Mouse (Mus musculus) limb, embryonic 10.5 days (tissue): ENCODE data around the gene Fam71f2. TPM values are rescaled to one million over a fixed set of nuclear protein-coding genes. Genes with fewer than 3 reads are reported as not detected.

Experiments used
- DNase-seq: peaks from one replicate; pipeline ENCODE4 v3.0.0-alpha.2; 2017; ENCODE audit warnings: low spot score
- H3K27ac ChIP-seq: fragments of 300-500 bp; sonication (generic); 2 replicates; pipeline ENCODE4 v1.5.1; 2016; ENCODE audit warnings: mild to moderate bottlenecking
- H3K27me3 ChIP-seq: fragments of 300-500 bp; sonication (generic); 2 replicates; pipeline ENCODE4 v1.6.1; 2016; ENCODE audit warnings: low read depth, mild to moderate bottlenecking; ENCODE audit not compliant: poor library complexity, severe bottlenecking
- H3K36me3 ChIP-seq: fragments of 300-500 bp; sonication (generic); 2 replicates; pipeline ENCODE4 v1.6.1; 2016; ENCODE audit warnings: mild to moderate bottlenecking, moderate library complexity
- H3K4me1 ChIP-seq: fragments of 300-500 bp; sonication (generic); 2 replicates; pipeline ENCODE4 v1.6.1; 2016
- H3K4me3 ChIP-seq: fragments of 300-500 bp; sonication (generic); 2 replicates; pipeline ENCODE4 v1.5.1; 2016; ENCODE audit warnings: mild to moderate bottlenecking, moderate library complexity
- H3K9me3 ChIP-seq: fragments of 300-500 bp; sonication (generic); replicated peaks from 2 replicates; pipeline ENCODE4 v1.6.1; 2016; ENCODE audit warnings: mild to moderate bottlenecking
- WGBS: fragments of 180-500 bp; shearing (Covaris S2); methylation state at CpG from one replicate; pipeline ENCODE4 v1.1.7; 2016; 5-methylcytosine and 5-hydroxymethylcytosine counted together
- polyA plus RNA-seq: library from polyadenylated mRNA; unstranded; fragments of >200 nt; fragmentation: Nextera tagmentation; extraction: Ambion mirVana; gene quantifications from 2 replicates; pipeline ENCODE4 v1.2.1, GENCODE M21; 2016

Gene Fam71f2
- polyA plus RNA-seq, 1 experiment from 2014 or later = 0.55 TPM

DNA sequence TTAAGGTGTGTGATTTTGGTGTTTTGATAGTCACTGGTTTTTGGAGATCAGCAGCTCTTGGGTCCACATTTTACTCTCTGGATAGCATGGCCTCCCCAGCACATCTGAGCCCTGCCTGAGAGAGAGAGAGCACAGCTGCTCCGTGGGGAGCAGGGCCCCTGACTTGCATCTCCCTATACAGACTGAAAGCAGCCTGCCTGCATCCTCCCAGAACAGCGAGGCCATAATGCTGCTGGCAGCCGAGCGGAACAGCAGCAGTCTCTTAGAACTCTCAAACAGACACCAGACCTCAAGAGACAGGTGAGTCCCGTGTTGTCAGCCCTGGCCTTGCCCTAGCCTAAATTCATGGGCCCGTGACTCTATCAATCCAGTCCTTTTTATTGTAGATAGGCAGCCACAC lies 8.1 kb downstream of the Fam71f2 start:
- Histone ChIP-seq H3K36me3 (no peaks in the 10 kb centered on the region), H3K9me3 (no peaks in the 10 kb centered on the region), H3K4me1 (no peaks in the 10 kb centered on the region), H3K4me3 (no peak overlapping the region), H3K27me3 (no peaks in the 10 kb centered on the region), H3K27ac (no peak overlapping the region)
- DNase-seq = no peak
- 43% methylated on average over 6 of the region's 6 CpGs for WGBS

DNA sequence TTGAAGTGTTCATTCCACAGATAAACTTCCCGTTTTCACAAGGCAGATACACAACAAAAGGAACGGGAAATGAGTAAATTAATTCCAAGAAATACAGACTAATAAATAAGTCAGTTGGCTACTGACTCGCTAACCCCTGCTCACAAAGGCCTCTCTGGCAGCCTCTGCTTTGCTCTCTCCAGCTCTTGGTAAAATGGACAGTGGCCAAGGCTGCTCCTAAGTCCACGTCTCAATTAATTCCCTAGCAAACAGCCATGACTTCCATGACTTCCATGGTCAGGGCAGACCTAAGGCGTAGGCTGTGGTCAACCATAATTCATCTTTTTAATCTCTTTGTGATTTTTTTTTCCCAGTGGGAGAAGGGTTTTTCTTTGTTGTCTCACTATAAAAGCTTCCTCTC lies 8.6 kb downstream of the Fam71f2 start:
- no peak for DNase-seq
- 75% methylated on average over 5 of the region's 5 CpGs for WGBS
- H3K36me3 ChIP-seq = no peaks in the 10 kb centered on the region
- H3K27ac ChIP-seq = no peak overlapping the region
- H3K4me1 ChIP-seq = no peaks in the 10 kb centered on the region
- H3K27me3 ChIP-seq = no peaks in the 10 kb centered on the region
- H3K9me3 ChIP-seq = no peaks in the 10 kb centered on the region
- H3K4me3 ChIP-seq = no peak overlapping the region

DNA sequence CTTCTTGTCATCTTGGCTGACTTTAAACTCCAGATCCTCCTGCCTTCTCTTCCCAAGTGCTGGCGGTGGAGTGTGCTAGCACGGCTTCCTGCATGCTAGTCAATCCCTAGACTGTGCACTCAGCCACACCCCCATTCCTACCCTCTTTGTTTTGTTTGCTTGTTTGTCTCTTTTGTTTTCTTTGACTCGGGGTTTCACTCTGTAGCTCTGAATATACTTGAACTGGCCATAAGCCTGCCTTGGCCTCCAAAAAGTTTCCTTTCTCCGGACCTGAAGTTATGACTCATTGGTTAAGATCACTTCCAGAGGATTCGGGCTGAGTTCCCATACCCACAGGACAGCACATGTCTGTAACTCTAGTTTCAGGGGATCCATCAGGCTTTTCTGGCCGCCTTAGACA lies 9.3 kb downstream of the Fam71f2 start:
- Histone ChIP-seq H3K36me3 (no peaks in the 10 kb centered on the region), H3K4me3 (no peak overlapping the region), H3K4me1 (no peaks in the 10 kb centered on the region), H3K27me3 (no peaks in the 10 kb centered on the region), H3K9me3 (no peaks in the 10 kb centered on the region), H3K27ac (no peak overlapping the region)
- WGBS = 79% methylated on average over 6 of the region's 6 CpGs
- no peak for DNase-seq

DNA sequence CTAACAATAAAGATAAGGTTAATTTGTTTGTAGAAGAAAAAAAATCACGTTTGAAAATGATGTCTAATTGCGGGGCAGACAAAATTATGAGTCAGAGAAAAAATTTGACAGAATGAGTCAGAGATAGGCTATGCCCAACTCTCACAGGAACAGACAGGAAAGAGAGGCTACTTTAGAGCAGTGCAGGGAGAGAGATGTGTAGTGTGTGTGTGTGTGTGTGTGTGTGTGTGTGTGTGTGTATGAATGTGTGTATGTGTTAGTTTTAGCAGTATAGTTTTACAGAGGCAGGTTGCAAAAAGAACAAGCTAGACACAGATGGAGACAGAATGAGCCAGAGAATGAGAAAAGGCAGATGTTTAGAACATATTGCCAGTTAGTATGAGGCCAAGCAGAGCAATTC lies 19.7 kb downstream of the Fam71f2 start:
- Histone ChIP-seq H3K9me3 (no peaks in the 10 kb centered on the region), H3K27me3 (no peaks in the 10 kb centered on the region), H3K36me3 (no peaks in the 10 kb centered on the region), H3K4me3 (no peak overlapping the region), H3K4me1 (no peaks in the 10 kb centered on the region), H3K27ac (no peak overlapping the region)
- 80% methylated on average over 2 of the region's 2 CpGs for WGBS
- no peak for DNase-seq

DNA sequence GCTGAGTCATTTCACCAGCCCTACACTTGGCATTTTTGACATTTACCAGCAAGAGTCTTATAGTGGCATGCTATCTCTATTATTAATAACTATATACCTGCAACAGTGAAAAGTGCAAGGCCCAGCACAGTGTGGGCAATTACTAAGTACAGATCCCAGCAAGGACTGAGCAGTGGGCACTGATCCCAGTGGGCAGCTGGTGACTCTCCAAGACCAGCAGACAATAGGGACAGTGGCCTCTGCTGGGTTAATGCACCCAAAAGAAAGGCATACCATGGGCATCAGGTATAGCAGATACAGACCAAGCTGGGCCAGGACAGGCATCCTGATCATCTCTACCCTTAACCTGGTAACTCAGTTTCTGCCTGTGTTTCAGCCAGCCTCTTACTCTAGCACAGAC lies 23.9 kb downstream of the Fam71f2 start:
- H3K36me3 ChIP-seq = no peaks in the 10 kb centered on the region
- no peaks in the 10 kb centered on the region for H3K4me1 ChIP-seq
- DNase-seq = no peak
- no peaks in the 10 kb centered on the region for H3K27me3 ChIP-seq
- no peak overlapping the region for H3K4me3 ChIP-seq
- no peak overlapping the region for H3K27ac ChIP-seq
- no peaks in the 10 kb centered on the region for H3K9me3 ChIP-seq

DNA sequence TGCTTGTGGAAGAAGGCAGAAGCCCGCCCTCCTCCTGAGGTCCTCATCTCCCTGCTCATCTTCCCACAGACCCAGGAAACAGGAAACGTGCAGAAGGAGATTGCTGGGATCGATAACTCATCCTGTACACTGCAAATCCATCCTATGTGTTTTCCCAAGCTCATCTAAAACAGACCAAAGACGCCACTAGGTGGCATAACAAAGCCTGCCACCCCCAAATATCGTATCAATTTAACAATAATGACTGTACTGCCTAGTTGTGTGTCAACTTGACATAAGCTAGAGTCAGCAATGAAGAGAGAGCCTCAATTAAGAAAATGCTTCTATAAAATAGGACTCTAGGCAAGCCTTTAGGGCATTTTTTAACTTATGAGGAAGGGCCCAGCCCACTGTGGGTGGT lies 24.3 kb downstream of the Fam71f2 start:
- no peaks in the 10 kb centered on the region for H3K9me3 ChIP-seq
- WGBS = 54% methylated on average over 5 of the region's 5 CpGs
- no peaks in the 10 kb centered on the region for H3K27me3 ChIP-seq
- DNase-seq = no peak
- H3K27ac ChIP-seq = no peak overlapping the region
- no peak overlapping the region for H3K4me3 ChIP-seq
- no peaks in the 10 kb centered on the region for H3K4me1 ChIP-seq
- H3K36me3 ChIP-seq = no peaks in the 10 kb centered on the region

DNA sequence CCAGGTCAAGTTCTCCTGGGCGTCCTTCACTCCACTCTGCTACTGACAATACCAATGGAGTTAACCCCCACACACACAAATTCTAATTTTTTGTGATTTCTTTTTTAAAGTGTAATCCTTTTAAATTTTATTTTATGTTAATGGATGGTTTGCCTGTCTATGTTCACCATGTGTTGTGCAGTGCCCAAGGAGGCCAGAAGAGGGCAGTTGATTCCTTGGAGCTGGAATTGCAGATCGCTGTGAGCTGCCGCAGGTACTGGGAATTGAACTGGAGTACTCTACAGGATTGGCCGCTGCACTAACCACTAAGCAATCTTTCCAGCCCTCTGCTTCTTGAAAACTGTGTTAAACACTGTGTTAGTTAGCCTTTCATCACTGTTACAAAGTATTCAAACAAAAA lies 26.1 kb downstream of the Fam71f2 start:
- no peaks in the 10 kb centered on the region for H3K9me3 ChIP-seq
- no peaks in the 10 kb centered on the region for H3K27me3 ChIP-seq
- no peak overlapping the region for H3K4me3 ChIP-seq
- H3K27ac ChIP-seq = no peak overlapping the region
- no peak for DNase-seq
- no peaks in the 10 kb centered on the region for H3K36me3 ChIP-seq
- no peaks in the 10 kb centered on the region for H3K4me1 ChIP-seq
- WGBS = 85% methylated on average over 4 of the region's 4 CpGs

DNA sequence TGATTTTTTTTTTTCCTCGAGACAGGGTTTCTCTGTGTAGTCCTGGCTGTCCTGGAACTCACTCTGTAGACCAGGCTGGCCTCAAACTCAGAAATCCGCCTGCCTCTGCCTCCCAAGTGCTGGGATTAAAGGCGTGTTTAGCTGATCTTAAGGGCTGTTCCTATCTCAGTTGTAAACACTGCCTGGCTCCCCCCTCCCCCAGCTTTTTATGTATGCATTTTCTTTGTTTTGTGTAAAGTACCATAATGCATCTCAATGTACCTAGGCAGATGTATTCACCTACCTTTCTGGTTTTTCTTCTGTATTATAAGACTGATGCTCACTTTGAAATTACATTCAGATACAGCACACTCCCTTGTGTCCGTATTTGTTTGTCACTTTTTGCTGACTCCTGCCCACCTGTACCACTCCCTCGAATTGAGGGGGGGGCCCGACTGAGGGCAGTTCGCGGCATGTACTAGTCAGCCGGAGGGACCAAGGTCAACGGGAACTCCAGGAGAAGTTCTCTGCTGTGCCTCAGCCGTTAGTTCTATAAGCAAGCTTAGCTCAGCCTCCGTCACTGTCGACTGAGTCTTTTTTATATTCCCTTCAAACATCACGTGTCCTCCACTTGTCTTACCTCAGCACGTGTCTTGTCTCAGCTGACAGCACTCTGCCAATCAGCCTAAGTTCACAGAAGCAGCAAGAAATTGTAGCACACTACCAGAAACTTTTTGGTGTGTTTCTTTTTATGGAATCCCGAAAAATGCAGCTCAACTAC lies 29.6 kb downstream of the Fam71f2 start:
- DNase-seq = no peak
- Histone ChIP-seq H3K36me3 (no peaks in the 10 kb centered on the region), H3K4me3 (no peak overlapping the region), H3K9me3 (no peaks in the 10 kb centered on the region), H3K27ac (no peak overlapping the region), H3K4me1 (no peaks in the 10 kb centered on the region), H3K27me3 (no peaks in the 10 kb centered on the region)
- 88% methylated on average over 16 of the region's 16 CpGs for WGBS

DNA sequence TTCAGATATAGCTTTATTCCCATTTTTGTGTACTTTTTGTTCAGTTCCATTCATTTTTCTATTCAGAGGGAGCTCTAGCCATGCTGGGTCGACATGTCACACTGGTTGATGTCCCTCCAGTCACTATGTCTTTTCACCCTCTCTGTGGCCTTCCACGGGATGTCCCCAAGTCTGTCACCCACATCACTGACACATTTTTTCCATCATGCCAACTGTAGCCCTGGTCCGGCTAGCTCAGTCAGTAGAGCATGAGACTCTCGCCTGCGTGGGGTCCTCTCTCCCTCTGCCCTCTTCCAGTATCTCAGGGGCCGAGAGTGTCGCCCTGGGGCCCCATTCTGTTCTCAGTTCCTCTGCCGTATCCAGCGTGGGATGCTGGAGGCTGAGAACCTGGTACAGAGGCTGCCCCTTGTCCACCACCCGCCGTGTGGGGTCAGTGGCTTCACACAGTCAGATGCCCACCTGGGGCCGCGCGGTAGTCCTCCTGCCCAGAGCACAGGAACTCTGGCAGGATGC lies 34.4 kb downstream of the Fam71f2 start:
- DNase-seq = no peak

DNA sequence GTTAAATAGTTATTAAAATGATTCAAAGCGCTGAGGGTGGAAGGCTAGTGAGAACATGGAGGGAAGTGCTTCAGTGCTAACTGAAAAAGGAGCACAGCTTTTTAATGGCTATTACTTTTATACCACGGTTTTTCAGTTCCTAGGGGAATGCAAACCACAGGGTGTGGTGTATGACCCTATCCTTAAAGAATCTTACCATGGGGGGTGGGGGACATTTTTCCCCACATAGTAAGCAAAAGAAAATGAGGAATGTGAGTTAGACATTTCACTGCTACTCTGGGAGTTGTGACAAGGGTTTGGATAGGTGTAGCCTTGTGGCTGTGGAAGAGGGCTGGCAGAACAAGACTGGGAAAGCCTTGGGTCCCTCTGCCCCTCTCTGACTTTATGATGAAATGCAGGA lies 37.9 kb downstream of the Fam71f2 start:
- WGBS = 79% methylated on average over 2 of the region's 2 CpGs

More for the DNA sequence above, 34.4 kb downstream of the Fam71f2 start:
- WGBS = 79% methylated on average over 14 of the region's 14 CpGs
- H3K4me1 ChIP-seq = no peaks in the 10 kb centered on the region
- H3K27ac ChIP-seq = no peak overlapping the region
- H3K9me3 ChIP-seq = no peaks in the 10 kb centered on the region
- no peaks in the 10 kb centered on the region for H3K27me3 ChIP-seq
- no peak overlapping the region for H3K4me3 ChIP-seq
- no peaks in the 10 kb centered on the region for H3K36me3 ChIP-seq

DNA sequence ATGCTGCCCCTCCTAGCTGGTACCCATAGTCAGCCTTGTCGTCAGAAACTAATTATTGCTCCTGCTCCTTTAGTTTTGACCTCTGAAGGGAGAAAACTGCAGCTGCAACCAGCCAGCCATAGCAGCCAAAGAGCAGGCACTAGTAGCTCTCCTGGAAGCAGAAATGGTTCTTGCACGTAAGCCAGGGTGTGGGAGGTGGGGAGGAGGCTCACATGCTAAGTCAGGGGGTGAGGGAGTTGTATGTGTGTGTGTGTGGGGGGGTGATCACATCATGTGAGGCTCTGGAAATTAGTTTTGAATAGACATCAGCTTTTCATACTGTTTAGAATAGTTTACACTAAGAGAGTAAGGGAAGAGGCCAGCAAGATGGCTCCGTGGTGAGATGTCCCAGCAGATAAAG lies 38.5 kb downstream of the Fam71f2 start:
- no peak for DNase-seq
- H3K27me3 ChIP-seq = no peaks in the 10 kb centered on the region
- no peak overlapping the region for H3K4me3 ChIP-seq
- 71% methylated on average over 3 of the region's 3 CpGs for WGBS
- no peaks in the 10 kb centered on the region for H3K4me1 ChIP-seq
- no peak overlapping the region for H3K27ac ChIP-seq
- no peaks in the 10 kb centered on the region for H3K9me3 ChIP-seq
- no peaks in the 10 kb centered on the region for H3K36me3 ChIP-seq

More for the DNA sequence above, 37.9 kb downstream of the Fam71f2 start:
- no peak overlapping the region for H3K27ac ChIP-seq
- H3K4me3 ChIP-seq = no peak overlapping the region
- no peaks in the 10 kb centered on the region for H3K9me3 ChIP-seq
- no peaks in the 10 kb centered on the region for H3K36me3 ChIP-seq
- no peaks in the 10 kb centered on the region for H3K27me3 ChIP-seq
- no peaks in the 10 kb centered on the region for H3K4me1 ChIP-seq
- no peak for DNase-seq

DNA sequence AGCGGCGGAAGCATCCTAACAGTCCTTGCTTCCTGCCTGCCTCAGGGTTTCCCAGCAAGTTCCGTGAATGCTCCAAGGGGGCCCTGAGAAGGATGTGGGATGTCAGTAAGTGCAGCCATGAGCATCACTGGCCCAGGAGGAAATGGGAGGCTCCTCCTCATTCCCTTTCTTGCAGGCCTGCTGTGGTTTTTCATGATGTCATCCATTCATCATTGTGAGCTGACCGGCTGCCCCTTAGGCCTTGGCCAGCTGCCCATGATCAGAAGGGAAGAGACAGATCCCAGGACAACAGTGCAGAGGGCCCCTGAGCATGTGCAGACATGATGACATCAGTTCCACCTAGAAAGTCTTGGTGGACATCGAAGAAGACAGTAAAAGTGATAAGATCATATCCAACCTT lies 39.5 kb downstream of the Fam71f2 start, which contains the start of gene Fam71f1:
Gene Fam71f1, plus strand, starts transcription at position 262 of the 400 bp plus-strand sequence.
- Histone ChIP-seq H3K4me1 (no peaks in the 10 kb centered on the region), H3K9me3 (no peaks in the 10 kb centered on the region), H3K27ac (no peak within 1 kb of the TSS), H3K4me3 (no peak within 1 kb of the TSS), H3K27me3 (no peaks in the 10 kb centered on the region), H3K36me3 (no peaks in the 10 kb centered on the region)
- DNase-seq = no peak
- 66% methylated on average over 5 of the region's 5 CpGs for WGBS

DNA sequence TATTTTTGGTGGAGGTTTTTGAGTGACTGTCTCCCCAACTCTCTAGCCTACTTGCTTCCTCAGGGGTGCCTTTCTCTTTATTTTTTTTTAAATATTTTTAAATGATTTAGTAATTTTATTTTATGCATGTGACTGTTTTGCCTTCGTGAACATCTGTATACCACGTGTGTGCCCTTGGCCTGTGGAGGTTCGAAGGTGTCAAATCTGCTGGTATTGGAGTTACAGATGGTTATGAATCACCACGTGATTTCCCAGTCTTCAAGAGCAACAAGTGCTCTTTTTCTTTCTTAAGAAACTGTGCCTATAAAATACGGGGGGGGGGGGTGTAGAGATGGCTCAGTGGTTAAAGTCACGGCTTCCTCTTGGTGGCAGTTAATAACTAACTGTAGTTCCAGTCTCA lies 42.2 kb downstream of the Fam71f2 start:
- Histone ChIP-seq H3K9me3 (no peaks in the 10 kb centered on the region), H3K4me1 (no peaks in the 10 kb centered on the region), H3K4me3 (no peak overlapping the region), H3K27me3 (no peaks in the 10 kb centered on the region), H3K36me3 (no peaks in the 10 kb centered on the region), H3K27ac (no peak overlapping the region)
- no peak for DNase-seq
- WGBS = 81% methylated on average over 6 of the region's 6 CpGs

DNA sequence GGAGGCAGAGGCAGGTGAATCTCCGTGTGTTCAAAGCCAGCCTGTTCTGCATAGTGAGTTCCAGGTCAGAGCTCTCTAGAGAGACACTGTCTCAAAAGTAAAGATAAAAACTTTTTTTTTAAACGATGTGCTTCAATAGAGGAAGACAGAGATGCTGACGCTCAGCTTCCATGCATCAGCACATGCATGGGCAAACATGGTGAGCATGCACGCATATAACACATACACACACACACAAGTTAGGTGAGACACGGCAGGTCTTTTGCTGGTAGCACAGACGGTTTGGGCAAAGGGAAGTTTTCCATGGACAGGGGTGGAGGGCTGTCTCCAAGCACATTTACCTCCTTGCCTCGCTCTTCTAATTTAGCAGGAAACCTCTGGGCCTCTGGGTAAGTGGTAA lies 42.8 kb downstream of the Fam71f2 start:
- DNase-seq = no peak
- Histone ChIP-seq H3K4me3 (no peak overlapping the region), H3K4me1 (no peaks in the 10 kb centered on the region), H3K27me3 (no peaks in the 10 kb centered on the region), H3K9me3 (no peaks in the 10 kb centered on the region), H3K27ac (no peak overlapping the region), H3K36me3 (no peaks in the 10 kb centered on the region)
- WGBS = 92% methylated on average over 7 of the region's 7 CpGs
